Mouse (Mus musculus) heart, embryonic 10.5 days (tissue): ENCODE measurements at regions not wholly inside any gene's neighbourhood (a gene's known extent, or its start where the extent isn't known, plus 50 kb on each side); places are given as distances from the start of the nearest gene placed in this dataset.

ENCODE experiments used
- DNase-seq: peaks from one replicate; pipeline ENCODE4 v3.0.0-alpha.2; 2017; ENCODE audit warnings: low spot score
- H3K27ac ChIP-seq: fragments of 300-500 bp; sonication (generic); 2 replicates; pipeline ENCODE4 v1.5.1; 2016; ENCODE audit warnings: mild to moderate bottlenecking
- H3K27me3 ChIP-seq: fragments of 300-500 bp; sonication (generic); 2 replicates; pipeline ENCODE4 v1.6.1; 2016; ENCODE audit warnings: mild to moderate bottlenecking; ENCODE audit not compliant: poor library complexity, insufficient read depth, severe bottlenecking
- H3K36me3 ChIP-seq: fragments of 300-500 bp; sonication (generic); 2 replicates; pipeline ENCODE4 v1.6.1; 2016; ENCODE audit warnings: mild to moderate bottlenecking, moderate library complexity
- H3K4me1 ChIP-seq: fragments of 300-500 bp; sonication (generic); 2 replicates; pipeline ENCODE4 v1.6.1; 2016; ENCODE audit warnings: mild to moderate bottlenecking
- H3K4me3 ChIP-seq: fragments of 300-500 bp; sonication (generic); 2 replicates; pipeline ENCODE4 v1.5.1; 2016; ENCODE audit warnings: mild to moderate bottlenecking, moderate library complexity
- H3K9me3 ChIP-seq: fragments of 300-500 bp; sonication (generic); 2 replicates; pipeline ENCODE4 v1.6.1; 2016; ENCODE audit warnings: mild to moderate bottlenecking, moderate library complexity
- WGBS: fragments of 180-500 bp; shearing (Covaris S2); methylation state at CpG from one replicate; pipeline ENCODE4 v1.1.7; 2016; 5-methylcytosine and 5-hydroxymethylcytosine counted together

- no peak for DNase-seq
- no peaks in the 10 kb centered on the region for H3K4me1 ChIP-seq
- H3K27me3 ChIP-seq: no peaks in the 10 kb centered on the region
- H3K9me3 ChIP-seq: no peaks in the 10 kb centered on the region
- no peaks in the 10 kb centered on the region for H3K36me3 ChIP-seq
- no peak overlapping the region for H3K4me3 ChIP-seq
- WGBS: 83% methylated on average over 4 of the region's 4 CpGs
- H3K27ac ChIP-seq: no peak overlapping the region
These were observed 190.5 kb downstream of the Ice1 start for GRCm38 (mm10) chr13:70446940-70447339.

GRCm38 (mm10) chr13:70454592-70455390, 182.6 kb downstream of the Ice1 start:
- no peak overlapping the region for H3K27ac ChIP-seq
- H3K36me3 ChIP-seq: no peaks in the 10 kb centered on the region
- no peaks in the 10 kb centered on the region for H3K27me3 ChIP-seq
- H3K4me1 ChIP-seq: no peaks in the 10 kb centered on the region
- 77% methylated on average over 4 of the region's 4 CpGs for WGBS
- no peaks in the 10 kb centered on the region for H3K9me3 ChIP-seq
- H3K4me3 ChIP-seq: no peak overlapping the region
- no peak for DNase-seq

- no peak overlapping the region for H3K4me3 ChIP-seq
- H3K27ac ChIP-seq: no peak overlapping the region
- H3K27me3 ChIP-seq: no peaks in the 10 kb centered on the region
- no peaks in the 10 kb centered on the region for H3K4me1 ChIP-seq
- no peaks in the 10 kb centered on the region for H3K9me3 ChIP-seq
- no peak for DNase-seq
- 72% methylated on average over 3 of the region's 3 CpGs for WGBS
- H3K36me3 ChIP-seq: no peaks in the 10 kb centered on the region
These were observed 179.0 kb downstream of the Ice1 start for GRCm38 (mm10) chr13:70458406-70458805.

GRCm38 (mm10) chr13:70464996-70465395, 172.4 kb downstream of the Ice1 start:
- no peak for DNase-seq
- Histone ChIP-seq H3K9me3 (no peaks in the 10 kb centered on the region), H3K4me3 (no peak overlapping the region), H3K27ac (no peak overlapping the region), H3K36me3 (no peaks in the 10 kb centered on the region), H3K4me1 (no peaks in the 10 kb centered on the region), H3K27me3 (no peaks in the 10 kb centered on the region)
- 78% methylated on average over 5 of the region's 5 CpGs for WGBS

GRCm38 (mm10) chr13:70474746-70475145, 162.7 kb downstream of the Ice1 start:
- no peak for DNase-seq
- Histone ChIP-seq H3K27ac (no peak overlapping the region), H3K9me3 (no peaks in the 10 kb centered on the region), H3K4me1 (no peaks in the 10 kb centered on the region), H3K36me3 (no peaks in the 10 kb centered on the region), H3K4me3 (no peak overlapping the region), H3K27me3 (no peaks in the 10 kb centered on the region)
- 81% methylated on average over 4 of the region's 4 CpGs for WGBS

- H3K27ac ChIP-seq: no peak overlapping the region
- no peaks in the 10 kb centered on the region for H3K9me3 ChIP-seq
- DNase-seq: no peak
- H3K36me3 ChIP-seq: no peaks in the 10 kb centered on the region
- no peaks in the 10 kb centered on the region for H3K27me3 ChIP-seq
- H3K4me3 ChIP-seq: no peak overlapping the region
- WGBS: 63% methylated on average over 2 of the region's 2 CpGs
- H3K4me1 ChIP-seq: no peaks in the 10 kb centered on the region
These were observed 162.1 kb downstream of the Ice1 start for GRCm38 (mm10) chr13:70475366-70475765.

- no peaks in the 10 kb centered on the region for H3K9me3 ChIP-seq
- no peaks in the 10 kb centered on the region for H3K4me1 ChIP-seq
- 65% methylated on average over 4 of the region's 4 CpGs for WGBS
- H3K27me3 ChIP-seq: no peaks in the 10 kb centered on the region
- no peak overlapping the region for H3K27ac ChIP-seq
- no peak overlapping the region for H3K4me3 ChIP-seq
- no peaks in the 10 kb centered on the region for H3K36me3 ChIP-seq
- no peak for DNase-seq
These were observed 138.1 kb downstream of the Ice1 start for GRCm38 (mm10) chr13:70499302-70499701.
